Mouse (Mus musculus) heart, adult 18-20 months (tissue): ENCODE results near the gene Patz1. TPM values are rescaled to one million over a fixed set of nuclear protein-coding genes. Genes with fewer than 3 reads are reported as not detected.

ENCODE experiments used
- total RNA-seq, 2 experiments: library from RNA; stranded (reverse); gene quantifications; 2 replicates each; pipeline ENCODE4 v1.2.3; 2021

The Patz1 gene
- total RNA-seq, 2 experiments from 2014 or later: 19.4 to 23.1 TPM

Other genes starting within 250 kb of the Patz1 start
- gene Sfi1, start 95.4 kb upstream of the Patz1 start, total RNA-seq: 10 to 100 TPM; 17.3 to 20.5 TPM
- 10 to 100 TPM; 40.5 to 42.1 TPM for gene Eif4enif1, start 86.5 kb upstream of the Patz1 start, total RNA-seq
- 10 to 100 TPM; 60.1 to 70.5 TPM for gene Drg1, start 22.5 kb upstream of the Patz1 start, total RNA-seq
- gene Pik3ip1, start 41.5 kb downstream of the Patz1 start, total RNA-seq: 10 to 100 TPM; 45.2 to 51.2 TPM
- 10 to 100 TPM; 15.1 to 17.0 TPM for gene Limk2, start 120.3 kb downstream of the Patz1 start, total RNA-seq
- 10 to 100 TPM; 20.2 to 23.1 TPM for gene Rnf185, start 163.5 kb downstream of the Patz1 start, total RNA-seq
- under 1 TPM; 0.10 to 0.13 TPM for gene Pla2g3, start 199.4 kb downstream of the Patz1 start, total RNA-seq
- 10 to 100 TPM; 16.7 to 18.2 TPM for gene Inpp5j, start 215.9 kb downstream of the Patz1 start, total RNA-seq
- 10 to 100 TPM; 39.8 to 40.3 TPM for gene Selenom, start 225.8 kb downstream of the Patz1 start, total RNA-seq